Mouse (Mus musculus): ENCODE measurements around the gene Ptpn20.

GRCm38 (mm10) chr14:33573643-33574042, 15.4 kb upstream of the Ptpn20 start:
- TF ChIP-seq CTCF (IDR thresholded peaks at IDR 0.05; ENCODE audit: control insufficient read depth, insufficient read depth, insufficient replicate concordance, low read depth, low read length) (no peak), POLR2A (IDR thresholded peaks at IDR 0.05; ENCODE audit: control insufficient read depth, low read depth, low read length) (no peak)
